Mouse (Mus musculus) right cerebral cortex, adult 18-20 months (tissue): Measurements from ENCODE around the gene Cldn1.

Source experiments
- DNase-seq: peaks from one replicate; pipeline ENCODE4 v3.0.0; 2022; ENCODE audit warnings: mixed read lengths

Cldn1 gene

DNA sequence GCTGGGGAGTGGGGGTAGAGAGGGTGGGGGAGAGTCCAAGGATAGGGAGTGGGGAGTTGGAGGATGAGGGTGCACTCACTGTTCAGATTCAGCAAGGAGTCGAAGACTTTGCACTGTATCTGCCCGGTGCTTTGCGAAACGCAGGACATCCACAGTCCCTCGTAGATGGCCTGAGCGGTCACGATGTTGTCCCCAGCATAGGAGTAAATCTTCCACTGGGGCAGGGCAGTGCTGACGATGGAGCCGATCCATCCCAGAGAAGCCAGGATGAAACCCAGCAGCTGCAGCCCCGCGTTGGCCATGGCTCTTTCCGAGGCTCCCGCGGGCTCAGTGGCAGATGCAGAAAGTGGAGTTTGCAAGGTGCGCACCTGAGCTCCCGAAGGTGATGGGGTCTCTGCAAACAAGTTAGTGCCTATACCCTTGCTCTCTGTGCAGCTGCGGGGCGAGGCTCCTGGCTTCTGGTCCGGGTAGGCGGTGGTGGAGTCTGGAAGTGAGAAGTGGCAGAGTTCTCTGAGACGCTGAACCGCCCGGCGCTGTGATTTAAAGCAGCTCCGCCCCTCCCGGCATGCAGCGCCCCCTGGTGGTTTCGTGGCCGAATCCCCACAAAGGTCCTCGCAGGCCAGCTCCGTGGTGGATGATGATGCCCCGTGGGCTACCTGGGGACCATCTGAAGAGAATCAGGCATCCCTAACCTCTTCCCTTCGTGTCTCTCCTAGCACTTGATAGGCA lies at the start of gene Cldn1:
Gene Cldn1 (minus strand): TSS at position 517 of the 729 bp plus-strand sequence.
- peak; percentile 78 for DNase-seq

DNA sequence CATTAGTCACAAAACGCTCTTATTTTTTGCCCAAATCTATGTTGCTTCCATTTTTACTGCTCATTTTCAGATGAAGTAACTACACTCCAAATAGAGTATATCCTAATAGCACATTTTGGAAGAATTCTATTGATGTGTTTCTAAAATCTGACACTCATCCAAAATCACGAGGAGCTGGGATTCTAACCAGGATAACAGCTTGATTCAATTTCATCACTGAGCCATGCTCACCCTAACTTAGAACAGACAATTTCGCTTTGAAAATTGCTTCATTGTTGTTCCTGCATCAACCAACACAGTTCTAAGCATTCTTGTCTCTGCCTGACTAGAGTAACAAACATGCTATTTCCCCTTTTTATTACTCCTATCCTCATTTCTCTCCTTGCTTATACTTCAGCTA lies 47.0 kb upstream of the Cldn1 start:
- no peak for DNase-seq

- no peak for DNase-seq
These were observed 32.4 kb upstream of the Cldn1 start for GRCm38 (mm10) chr16:26404070-26404469.

DNA sequence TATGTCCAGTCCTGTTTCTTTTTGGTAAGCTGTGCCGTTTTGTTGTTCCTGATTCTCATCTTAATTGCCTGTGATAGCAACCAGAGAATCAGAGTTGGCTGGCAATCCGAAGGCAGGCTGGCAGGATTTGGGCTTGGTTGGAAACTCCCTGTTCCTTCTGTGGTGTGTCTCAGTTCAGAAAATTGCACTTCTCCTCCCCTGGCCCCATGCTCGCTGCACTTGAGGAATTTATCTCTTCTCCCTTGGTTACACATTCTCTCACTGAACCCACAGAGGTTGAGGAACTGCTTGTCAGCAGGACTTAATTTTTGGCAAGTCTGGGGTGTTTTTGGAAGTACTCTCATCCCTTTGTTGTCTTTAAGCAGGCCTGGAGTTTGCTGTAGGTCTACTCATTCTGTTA lies 29.3 kb upstream of the Cldn1 start:
- no peak for DNase-seq

DNA sequence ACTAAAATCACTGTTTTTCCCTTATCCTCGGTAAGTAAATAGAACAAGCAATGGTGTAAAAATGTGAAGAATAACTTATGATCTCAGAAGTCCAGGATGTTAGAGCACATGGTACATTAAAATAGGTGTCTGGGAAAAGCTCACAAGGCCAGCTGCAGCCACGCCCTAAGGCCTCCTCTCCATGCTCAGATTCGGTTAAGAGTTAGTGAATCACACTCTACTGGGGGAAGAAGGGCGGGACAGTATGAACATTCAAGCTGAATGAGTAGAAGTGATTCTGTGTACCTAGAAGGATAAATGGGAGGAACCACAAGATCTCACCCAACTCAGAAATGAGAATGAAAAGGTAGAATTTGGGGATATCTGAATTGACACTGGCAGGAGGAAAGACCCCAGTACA lies 28.9 kb upstream of the Cldn1 start:
- DNase-seq = no peak

DNA sequence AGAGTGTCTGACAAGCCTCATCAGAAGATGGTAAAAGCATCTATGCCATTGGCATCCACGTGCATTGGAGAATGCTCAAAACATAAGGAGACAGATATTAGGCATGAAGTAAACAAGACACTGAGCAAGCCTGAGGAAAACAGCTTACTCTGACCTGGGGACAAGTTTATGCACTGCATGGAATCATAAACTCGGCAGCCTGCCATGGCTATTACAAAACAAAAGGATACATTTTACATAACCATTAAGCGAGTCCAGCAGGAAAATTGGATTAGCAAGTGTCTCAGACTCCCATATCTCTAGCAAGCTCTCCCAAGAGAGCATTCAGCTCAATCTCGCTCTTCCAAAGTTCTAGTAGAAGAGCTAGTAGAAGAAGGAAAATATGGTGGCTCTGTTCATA lies 19.3 kb upstream of the Cldn1 start:
- no peak for DNase-seq

DNA sequence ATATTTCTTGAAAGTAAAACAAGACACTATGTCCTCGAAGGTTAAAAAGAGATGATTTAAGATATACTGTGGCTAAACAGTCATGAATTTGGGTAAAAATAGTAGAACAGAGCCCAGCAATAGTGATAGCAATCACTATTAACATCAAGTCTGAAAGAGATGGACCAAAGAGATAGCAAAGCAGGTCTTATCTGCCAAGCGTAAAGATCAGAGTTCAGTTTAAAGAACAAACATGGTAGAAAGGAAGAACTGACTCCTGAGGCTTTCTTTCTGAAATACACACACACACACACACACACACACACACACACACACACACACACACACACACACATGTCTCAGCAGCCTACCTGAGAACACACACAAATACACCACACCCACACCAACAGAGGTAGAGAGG lies 14.5 kb upstream of the Cldn1 start:
- no peak for DNase-seq

GRCm38 (mm10) chr16:26384112-26384649 lies 12.5 kb upstream of the Cldn1 start:
- no peak for DNase-seq

DNA sequence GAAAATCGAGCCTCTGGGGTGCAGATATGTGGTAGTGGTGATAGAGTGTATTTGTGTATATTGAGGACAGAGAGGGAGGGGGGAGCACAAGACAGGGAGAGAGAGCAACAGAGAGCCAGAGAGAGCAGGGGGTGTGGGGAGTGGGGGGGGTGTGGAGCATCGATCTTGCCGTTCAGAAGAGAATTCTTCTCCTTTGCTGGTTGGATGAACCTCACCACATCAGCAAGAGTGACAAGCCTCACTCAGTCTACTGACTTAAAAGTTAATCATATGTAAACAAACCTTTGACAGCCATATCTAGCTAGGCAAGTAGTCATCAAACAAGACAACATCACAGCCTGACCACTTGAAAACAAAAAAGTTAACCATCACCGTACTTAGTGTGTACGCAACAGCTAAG lies 5.5 kb upstream of the Cldn1 start:
- no peak for DNase-seq

DNA sequence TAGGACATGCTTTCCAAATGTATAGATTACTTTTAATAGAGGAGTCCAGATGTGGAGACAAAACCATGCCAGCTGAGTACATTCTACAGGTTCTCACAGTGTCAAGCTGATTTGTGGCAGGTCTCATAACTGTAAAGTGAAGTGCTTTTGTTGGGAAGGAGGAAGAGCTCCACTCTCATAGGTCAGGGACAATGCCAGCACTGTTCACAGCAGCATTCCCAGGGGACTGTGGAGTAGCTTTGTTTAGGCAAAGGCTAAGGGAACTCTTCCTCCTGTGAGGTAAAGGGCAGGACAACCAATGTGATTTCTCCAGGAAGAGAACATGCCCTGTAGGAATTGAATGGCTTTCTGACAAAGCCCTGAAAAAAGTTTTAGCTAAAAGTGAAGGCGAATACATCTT lies 1.5 kb downstream of the Cldn1 start:
- DNase-seq = no peak

- DNase-seq = no peak
These were observed 2.5 kb downstream of the Cldn1 start for GRCm38 (mm10) chr16:26369044-26369730.

DNA sequence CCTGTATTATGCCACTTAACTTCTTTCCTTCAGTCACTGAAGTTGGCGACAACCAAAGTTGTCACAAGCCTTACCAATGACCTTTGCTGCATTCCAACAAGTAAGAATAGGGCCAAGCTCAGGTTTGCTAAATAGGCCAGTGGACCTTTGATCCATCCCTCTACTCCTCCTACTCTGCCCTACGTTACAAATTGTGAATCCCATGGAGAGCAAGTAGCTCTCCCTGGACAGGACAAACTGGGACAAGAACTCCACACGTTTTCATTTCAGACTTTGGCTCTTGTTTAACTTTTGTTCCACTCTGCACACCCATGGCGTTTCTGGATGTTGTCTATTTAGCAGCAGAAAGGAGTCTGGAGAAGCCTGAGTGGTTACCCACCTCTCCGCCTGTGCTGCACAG lies 3.5 kb downstream of the Cldn1 start:
- no peak for DNase-seq

DNA sequence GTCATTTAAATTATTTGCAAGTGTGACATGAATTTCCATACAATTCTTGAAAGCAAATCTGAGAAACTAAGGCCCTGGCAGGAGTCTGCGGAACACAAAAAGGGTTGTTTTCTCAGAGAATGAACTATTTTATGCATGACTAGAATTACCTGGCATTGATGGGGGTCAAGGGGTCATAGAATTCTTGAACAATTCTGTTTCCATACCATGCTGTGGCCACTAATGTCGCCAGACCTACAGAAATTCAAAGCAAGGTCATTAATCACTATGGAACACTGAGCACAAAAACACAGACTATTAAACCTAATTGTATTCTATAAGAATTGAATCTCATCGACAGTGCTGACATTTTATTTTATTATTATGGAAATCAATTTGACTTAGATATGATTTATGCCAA lies 10.9 kb downstream of the Cldn1 start:
- DNase-seq = no peak

DNA sequence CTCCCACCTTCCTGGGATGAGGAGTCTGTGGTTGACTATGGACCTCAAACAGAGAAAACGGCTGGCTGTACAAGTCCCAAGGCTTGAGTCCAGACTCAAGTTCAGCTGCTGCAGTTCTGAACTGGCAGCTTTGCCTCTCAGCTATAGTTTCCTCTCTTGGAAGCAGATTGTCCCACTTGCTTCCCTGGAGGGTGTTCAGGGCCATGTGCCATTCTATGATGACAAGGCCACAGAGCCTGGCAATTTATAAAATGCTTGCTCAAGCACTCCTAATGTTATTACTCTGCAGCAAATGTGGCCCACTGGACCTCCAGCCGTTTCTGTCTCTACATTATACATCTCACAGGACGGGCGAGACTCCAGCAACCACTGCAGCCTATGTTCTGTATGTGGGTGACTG lies 12.0 kb downstream of the Cldn1 start:
- DNase-seq = no peak

DNA sequence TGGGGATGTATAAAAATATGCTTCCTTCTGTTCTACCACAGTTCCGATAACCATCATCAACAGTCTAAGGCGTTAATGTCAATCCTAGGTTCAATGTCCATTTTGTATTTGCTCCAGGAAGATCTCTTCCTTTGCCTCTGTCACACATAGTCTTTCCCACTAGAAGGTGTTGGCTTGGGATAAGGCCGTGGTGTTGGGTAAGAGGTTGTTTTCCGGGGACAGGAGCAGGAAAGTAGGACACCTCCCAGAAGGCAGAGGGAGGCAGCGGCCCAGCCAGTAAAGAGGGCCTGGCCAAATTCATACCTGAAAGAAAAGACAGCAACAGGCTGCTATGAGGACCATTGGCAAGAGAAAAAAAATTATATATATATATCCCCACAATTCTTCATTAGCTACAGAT lies 12.7 kb downstream of the Cldn1 start:
- no peak for DNase-seq

DNA sequence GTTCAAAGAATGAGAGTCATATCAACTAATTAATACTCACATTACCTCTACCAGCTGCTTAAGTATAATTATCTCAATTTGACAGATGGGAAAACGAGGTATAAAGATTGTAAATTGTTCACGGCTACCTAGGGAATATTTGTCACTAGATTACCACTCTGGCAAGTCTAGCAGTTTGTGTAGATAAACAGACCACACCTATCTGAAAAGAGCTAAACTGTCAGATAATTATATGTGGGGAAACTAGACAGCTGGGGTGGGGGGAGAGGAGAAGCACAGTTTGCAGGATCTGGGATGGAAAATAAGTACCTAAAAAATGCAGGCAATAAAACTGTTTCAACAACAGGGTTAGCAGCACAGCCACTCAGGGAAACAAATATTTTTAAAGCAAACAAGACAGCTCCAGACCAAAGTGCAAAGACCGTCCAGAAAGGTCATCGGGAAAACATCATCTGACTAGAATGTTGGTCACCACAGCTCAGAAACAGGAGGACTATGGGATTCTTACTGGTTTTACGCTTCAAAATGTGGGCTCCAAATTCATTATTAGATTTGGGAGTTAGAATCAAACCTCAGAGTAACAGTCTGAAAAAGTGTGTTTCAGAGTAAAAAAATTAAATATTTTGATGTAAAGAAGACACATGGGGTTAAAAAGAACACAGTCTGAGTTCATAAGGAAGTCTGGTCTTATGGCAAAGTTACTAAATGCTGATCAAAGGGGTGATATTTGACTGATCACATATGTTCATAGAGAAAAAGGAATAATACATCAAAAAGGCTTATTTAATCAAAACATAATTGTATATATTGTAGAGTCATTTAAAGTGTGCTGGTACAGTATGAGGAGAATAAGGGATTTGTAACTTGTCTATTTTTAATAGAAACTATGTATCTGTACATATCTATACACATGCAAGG lies 13.5 kb downstream of the Cldn1 start:
- no peak for DNase-seq

- no peak for DNase-seq
These were observed 16.1 kb downstream of the Cldn1 start for GRCm38 (mm10) chr16:26355513-26355912.

- no peak for DNase-seq
These were observed 20.9 kb downstream of the Cldn1 start for GRCm38 (mm10) chr16:26350786-26351185.

DNA sequence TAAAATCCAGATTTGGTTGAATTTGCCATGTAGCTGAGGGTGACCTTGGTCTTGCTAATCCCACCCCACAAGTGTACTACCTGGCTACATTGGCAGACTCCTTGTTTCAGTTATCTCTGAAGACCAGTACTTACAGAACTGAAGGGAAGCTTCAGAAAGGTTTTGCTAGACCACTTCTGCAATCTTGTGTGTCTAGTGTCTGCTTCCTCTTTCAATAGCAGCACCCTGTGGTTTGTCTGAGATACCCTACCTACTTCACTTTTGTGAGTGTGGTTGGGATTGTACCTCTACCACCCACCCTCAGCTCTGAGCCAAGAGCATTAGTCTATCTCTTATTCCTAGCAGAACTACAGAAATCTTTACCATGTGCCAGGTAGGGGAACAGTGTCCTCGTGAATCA lies 22.8 kb downstream of the Cldn1 start:
- no peak for DNase-seq

DNA sequence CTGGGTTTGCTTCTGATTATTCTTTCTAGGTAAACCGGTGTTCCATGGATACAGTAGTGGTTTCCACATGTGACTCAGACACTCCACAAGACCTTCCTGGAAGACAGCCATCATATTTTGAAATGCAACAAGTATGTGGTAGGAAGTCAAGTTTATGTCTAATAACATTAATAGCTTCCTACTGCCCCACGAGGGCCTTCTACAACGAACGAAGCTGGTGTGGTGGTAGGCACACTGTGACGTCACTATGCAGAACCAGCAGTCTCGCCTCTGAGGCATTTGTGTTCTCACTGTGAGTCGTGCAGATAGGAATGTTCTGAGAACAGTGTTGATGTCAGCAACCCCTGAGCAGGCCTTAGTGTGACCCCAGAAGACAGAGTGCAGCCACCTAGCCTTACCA lies 55.4 kb downstream of the Cldn1 start:
- no peak for DNase-seq

DNA sequence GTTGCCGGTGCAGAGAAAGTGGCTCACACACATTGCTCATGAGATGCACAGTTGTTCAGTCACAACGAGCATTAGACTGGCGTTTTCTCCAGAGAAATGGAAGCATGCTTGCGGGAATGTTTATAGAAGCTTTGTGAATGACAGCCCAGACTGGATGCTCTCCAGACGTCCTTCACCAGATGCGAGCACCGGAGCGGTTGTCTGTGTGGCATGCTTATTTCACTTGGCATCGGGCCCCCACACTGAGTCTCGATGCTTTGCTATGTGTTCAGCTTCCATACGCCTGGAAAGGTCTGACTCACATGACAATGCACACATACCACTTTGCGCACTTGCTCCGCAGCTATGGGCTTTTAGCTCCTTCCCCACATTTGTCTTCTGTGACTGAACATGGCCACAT lies 56.8 kb downstream of the Cldn1 start:
- peak; percentile 22 for DNase-seq

- no peak for DNase-seq
These were observed 62.2 kb downstream of the Cldn1 start for GRCm38 (mm10) chr16:26309402-26309801.
